Mouse (Mus musculus) ES-E14 (cell line): ENCODE data around the gene Ppm1h. TPM values are rescaled to one million over a fixed set of nuclear protein-coding genes. Genes with fewer than 3 reads are reported as not detected.

Source experiments
- DNase-seq: peaks from one replicate; pipeline ENCODE4 v3.0.0-alpha.2; 2013; ENCODE audit warnings: low read depth, low spot score
- H3K27ac ChIP-seq: 2 replicates; pipeline ENCODE4 v1.5.1; 2012; ENCODE audit warnings: low read depth, mild to moderate bottlenecking, low read length, moderate library complexity, mixed read lengths; ENCODE audit not compliant: poor library complexity, insufficient read depth, severe bottlenecking
- H3K36me3 ChIP-seq: 2 replicates; pipeline ENCODE4 v1.6.1; 2012; ENCODE audit warnings: mild to moderate bottlenecking, low read length, moderate library complexity, mixed read lengths; ENCODE audit not compliant: control insufficient read depth, poor library complexity, insufficient read depth, severe bottlenecking
- H3K4me1 ChIP-seq, 2 experiments: fragments of 150-350 bp in 1 of 2; sonication (generic) in 1 of 2; 2 replicates each; pipeline ENCODE4 v1.6.1; 2012; ENCODE audit warnings: low read length in 2 of 2, mild to moderate bottlenecking in 1 of 2, mixed read lengths in 1 of 2; ENCODE audit not compliant: control insufficient read depth in 2 of 2, insufficient read depth in 2 of 2, poor library complexity in 1 of 2
- H3K4me3 ChIP-seq, 2 experiments: fragments of 150-350 bp in 1 of 2; sonication (generic) in 1 of 2; 2 replicates each; pipeline ENCODE4 v1.5.1; 2012; ENCODE audit warnings: low read length in 2 of 2, low read depth in 1 of 2, mild to moderate bottlenecking in 1 of 2, mixed read lengths in 1 of 2; ENCODE audit not compliant: insufficient read depth in 1 of 2, poor library complexity in 1 of 2, severe bottlenecking in 1 of 2
- H3K9ac ChIP-seq: 2 replicates; pipeline ENCODE4 v1.6.1; 2012; ENCODE audit warnings: low read depth, mild to moderate bottlenecking, low read length, mixed read lengths; ENCODE audit not compliant: poor library complexity, insufficient read depth, severe bottlenecking
- H3K9me3 ChIP-seq: fragments of 150-350 bp; sonication (generic); 2 replicates; pipeline ENCODE4 v1.6.1; 2012; ENCODE audit warnings: low read depth, mild to moderate bottlenecking, low read length; ENCODE audit not compliant: control insufficient read depth, insufficient read depth
- CHD2 ChIP-seq: IDR thresholded peaks from 2 replicates; pipeline ENCODE4 v1.6.1; 2014; ENCODE audit warnings: mild to moderate bottlenecking, low read depth, low read length, inconsistent platforms
- HCFC1 ChIP-seq: IDR thresholded peaks from 2 replicates; pipeline ENCODE4 v1.6.1; 2012; ENCODE audit warnings: low read length, inconsistent platforms, borderline replicate concordance; ENCODE audit not compliant: insufficient read depth
- MAFK ChIP-seq: IDR thresholded peaks from 2 replicates; pipeline ENCODE4 v1.6.1; 2014; ENCODE audit warnings: mild to moderate bottlenecking, low read depth, low read length, inconsistent platforms; ENCODE audit not compliant: insufficient read depth
- ZC3H11A ChIP-seq: IDR thresholded peaks from 2 replicates; pipeline ENCODE4 v1.6.1; 2012; ENCODE audit warnings: low read depth, mild to moderate bottlenecking, inconsistent platforms, low read length, borderline replicate concordance
- ZNF384 ChIP-seq: IDR thresholded peaks from 2 replicates; pipeline ENCODE4 v1.6.1; 2012; ENCODE audit warnings: low read depth, low read length, inconsistent platforms
- in situ Hi-C, 2 experiments: fragments of 600-800 bp; cut with MboI; formaldehyde crosslinking; loops; one replicate each; pipeline ENCODE4 v1.15.1; 2025; ENCODE audit warnings: low sequenced_read_pairs in 2 of 2, inconsistent platforms in 1 of 2; ENCODE audit not compliant: unreplicated experiment in 2 of 2
- total RNA-seq: library from RNA; depleted of rRNA; stranded (reverse); fragments of 300-350 nt; gene quantifications from 2 replicates; pipeline ENCODE4 v1.2.3, GENCODE M21; 2012

The Ppm1h gene
- total RNA-seq, 1 experiment = 4.5 TPM

- H3K27ac ChIP-seq = no peak overlapping the region
- H3K9me3 ChIP-seq = no peaks in the 10 kb centered on the region
- DNase-seq = no peak
- H3K36me3 ChIP-seq = no peaks in the 10 kb centered on the region
- no peak overlapping the region for H3K9ac ChIP-seq
- H3K4me1 ChIP-seq = peaks cover 0 to 10% of the 10 kb centered on the region in 2 experiments; a peak in 1 of 4 replicates
- in situ Hi-C loops = no loop called here
- TF ChIP-seq CHD2 (no peak), ZNF384 (no peak), ZC3H11A (no peak)
- no peak overlapping the region for H3K4me3 ChIP-seq
Measured at GRCm38 (mm10) chr10:122789648-122790170, 111.1 kb downstream of the Ppm1h start.

- no peak overlapping the region; the same call in 1 of the 2 replicates for H3K9ac ChIP-seq
- no peaks in the 10 kb centered on the region for H3K9me3 ChIP-seq
- in situ Hi-C loops = no loop called here
- H3K4me1 ChIP-seq = peaks cover 0 to 10% of the 10 kb centered on the region in 2 experiments; a peak in 1 of 4 replicates
- no peak for DNase-seq
- H3K27ac ChIP-seq = no peak overlapping the region
- TF ChIP-seq HCFC1 = no peak
- no peak for TF ChIP-seq CHD2
- no peak for TF ChIP-seq ZNF384
- TF ChIP-seq MAFK = no peak
- TF ChIP-seq ZC3H11A = no peak
- H3K4me3 ChIP-seq = peak overlapping the region in 1 of 2 experiments; percentile 4; a peak in 1 of 4 replicates
- no peaks in the 10 kb centered on the region for H3K36me3 ChIP-seq
Measured at GRCm38 (mm10) chr10:122792021-122792966, 113.7 kb downstream of the Ppm1h start.

GRCm38 (mm10) chr10:122793193-122793592 lies 114.6 kb downstream of the Ppm1h start:
- no peak for DNase-seq
- in situ Hi-C loops = no loop called here

GRCm38 (mm10) chr10:122794187-122794850 lies 115.8 kb downstream of the Ppm1h start:
- Histone ChIP-seq H3K4me1 (peaks cover 0 to 10% of the 10 kb centered on the region in 2 experiments; a peak in 1 of 4 replicates), H3K9me3 (no peaks in the 10 kb centered on the region), H3K36me3 (no peaks in the 10 kb centered on the region), H3K9ac (peak overlapping the region; percentile 73), H3K27ac (no peak overlapping the region), H3K4me3 (peak overlapping the region; percentile 60 to 66)
- TF ChIP-seq ZC3H11A = peak; percentile 70; the same call in 1 of the 2 replicates
- 0 out of 2 replicates have a peak, but pooled peaks have one; percentile 28 for TF ChIP-seq ZNF384
- TF ChIP-seq CHD2 = no peak
- TF ChIP-seq HCFC1 = no peak
- no peak for TF ChIP-seq MAFK
- in situ Hi-C loops = no loop called here
- DNase-seq = peak; percentile 91

More at GRCm38 (mm10) chr10:122793193-122793592, 114.6 kb downstream of the Ppm1h start:
- Histone ChIP-seq H3K9me3 (no peaks in the 10 kb centered on the region), H3K4me1 (peaks cover 0 to 10% of the 10 kb centered on the region in 2 experiments; a peak in 1 of 4 replicates), H3K27ac (no peak overlapping the region), H3K4me3 (no peak overlapping the region), H3K9ac (no peak overlapping the region), H3K36me3 (no peaks in the 10 kb centered on the region)
- TF ChIP-seq MAFK = no peak
- no peak for TF ChIP-seq ZC3H11A
- TF ChIP-seq ZNF384 = no peak
